Mouse (Mus musculus) stomach, embryonic 14.5 days (tissue): ENCODE results near the gene Tecpr1. TPM values are rescaled to one million over a fixed set of nuclear protein-coding genes. Genes with fewer than 3 reads are reported as not detected.

Experiments used
- polyA plus RNA-seq: library from polyadenylated mRNA; unstranded; fragments of >200 nt; fragmentation: Nextera tagmentation; extraction: Ambion mirVana; gene quantifications from 2 replicates; pipeline ENCODE4 v1.2.1, GENCODE M21; 2014

Tecpr1 gene
- polyA plus RNA-seq, 1 experiment from 2014 or later: 17.0 TPM

Other genes starting within 250 kb of the Tecpr1 start
- 78.0 and 80.7 TPM in 2 replicates for gene Ccz1, start 208.7 kb downstream of the Tecpr1 start, polyA plus RNA-seq
- gene Ocm, start 196.9 kb downstream of the Tecpr1 start, polyA plus RNA-seq: 0.55 TPM in 1 of 2 replicates, not detected in the other
- gene Lmtk2, start 123.2 kb downstream of the Tecpr1 start, polyA plus RNA-seq: 5.2 and 5.6 TPM in 2 replicates
- gene Bhlha15, start 33.3 kb downstream of the Tecpr1 start, polyA plus RNA-seq: 0.32 and 2.5 TPM in 2 replicates
- gene Bri3, start 20.8 kb upstream of the Tecpr1 start, polyA plus RNA-seq: 135 and 137 TPM in 2 replicates
- gene Baiap2l1, start 134.5 kb upstream of the Tecpr1 start, polyA plus RNA-seq: 14.3 and 16.1 TPM in 2 replicates